Mouse (Mus musculus): Measurements from ENCODE around the gene Ezr. TPM values are rescaled to one million over a fixed set of nuclear protein-coding genes. Genes with fewer than 3 reads are reported as not detected.
A peak's percentile ranks its signal among the peaks of the same experiment; 100 is the strongest.

The Ezr gene
- polyA plus RNA-seq, 1 experiment from 2014 or later: 48.3 TPM

DNA sequence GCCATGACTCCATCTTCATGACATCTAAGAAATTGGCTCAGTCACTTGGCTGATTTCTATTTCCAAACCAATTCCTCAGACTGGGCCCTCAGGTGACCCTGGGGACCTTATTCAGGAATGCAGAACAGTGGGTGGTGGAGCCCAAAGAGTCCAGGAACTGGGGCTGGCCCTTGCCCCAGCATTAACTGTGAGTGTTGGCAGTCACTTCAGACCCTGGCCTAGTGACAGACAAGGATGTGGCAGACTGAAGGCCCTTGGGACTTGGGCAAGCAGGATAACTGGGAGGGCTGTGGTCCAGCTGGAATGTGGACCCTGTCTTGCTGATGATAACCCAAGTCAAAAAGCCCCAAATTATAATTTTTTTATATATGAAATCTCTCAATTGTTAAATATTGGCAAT is 6.5 kb upstream of the Ezr start:
- H3K27ac ChIP-seq (replicated peaks): no peak overlapping the region
- no peak overlapping the region for H3K4me3 ChIP-seq (replicated peaks)
- H3K36me3 ChIP-seq (replicated peaks): no peaks in the 10 kb centered on the region
- H3K9me3 ChIP-seq (replicated peaks): no peaks in the 10 kb centered on the region
- peaks cover 15% of the 10 kb centered on the region for H3K27me3 ChIP-seq
- ATAC-seq (ENCODE audit: insufficient read depth): no peak
- 0 out of 2 replicates have a peak, but pooled peaks cover 2% of the 10 kb centered on the region for H3K4me1 ChIP-seq (replicated peaks)
- no peak overlapping the region for H3K4me2 ChIP-seq
- H3K9ac ChIP-seq: no peak overlapping the region

DNA sequence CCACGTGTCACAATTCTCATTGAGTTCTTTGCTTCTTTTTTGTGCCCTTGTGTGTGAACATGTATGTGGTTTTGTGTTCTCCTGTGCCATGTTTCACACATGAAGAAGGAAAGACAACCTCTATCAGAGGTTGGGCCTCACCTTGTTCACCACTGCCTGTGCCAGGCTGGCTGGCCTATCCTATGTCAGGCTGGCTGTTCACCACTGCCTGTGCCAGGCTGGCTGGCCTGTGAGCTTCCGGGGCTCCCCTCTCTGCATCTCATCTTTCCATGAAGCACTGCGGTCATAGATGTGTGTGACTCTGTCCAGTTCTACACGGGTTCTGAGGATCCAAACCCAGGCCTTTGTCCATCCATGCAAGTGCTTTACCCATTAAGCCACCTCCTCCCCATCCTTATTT is 4.7 kb upstream of the Ezr start:
- Histone ChIP-seq H3K9me3 (replicated peaks) (no peaks in the 10 kb centered on the region), H3K27ac (replicated peaks) (no peak overlapping the region), H3K36me3 (replicated peaks) (no peaks in the 10 kb centered on the region), H3K4me2 (no peak overlapping the region), H3K27me3 (peaks cover 6% of the 10 kb centered on the region), H3K9ac (no peak overlapping the region), H3K4me3 (replicated peaks) (no peak overlapping the region), H3K4me1 (replicated peaks) (peaks cover 16% of the 10 kb centered on the region)
- 73% methylated on average over 4 of the region's 4 CpGs for WGBS (ENCODE audit: insufficient replicate concordance)
- no peak for ATAC-seq (ENCODE audit: insufficient read depth)

DNA sequence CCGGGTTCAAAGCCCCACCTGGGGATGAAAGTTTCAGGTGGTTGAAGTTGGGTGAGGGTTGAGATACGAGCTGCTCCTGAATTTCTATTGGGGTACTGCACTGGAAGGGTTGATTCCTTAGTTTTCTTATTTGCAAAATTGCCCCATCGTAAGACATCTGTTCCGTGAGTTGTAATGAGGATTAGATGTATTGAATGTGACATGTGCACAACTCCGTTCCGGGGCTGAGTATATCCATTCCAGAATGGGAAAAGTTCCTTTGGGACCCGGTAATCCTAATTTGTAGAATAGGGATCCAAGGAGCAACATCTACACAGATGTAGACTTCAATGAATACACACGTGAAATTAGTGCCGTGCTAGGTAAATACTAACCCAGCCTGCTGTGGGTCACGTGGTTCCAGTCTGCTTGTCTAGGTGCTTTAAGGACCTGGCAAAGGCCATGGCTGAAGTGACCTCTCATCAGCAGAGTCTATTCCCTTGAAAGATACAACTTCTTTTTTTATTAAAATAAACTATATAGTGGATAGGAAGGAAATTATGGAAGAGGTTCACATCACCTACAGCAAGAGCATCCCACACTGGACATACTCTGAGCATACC is 1.3 kb upstream of the Ezr start:
- Histone ChIP-seq H3K4me2 (peak overlapping the region; percentile 87), H3K4me3 (replicated peaks) (peak overlapping the region; percentile 95), H3K9me3 (replicated peaks) (no peaks in the 10 kb centered on the region), H3K27me3 (no peaks in the 10 kb centered on the region), H3K9ac (peak overlapping the region; percentile 72; the same call in 1 of the 2 replicates), H3K36me3 (replicated peaks) (no peaks in the 10 kb centered on the region), H3K4me1 (replicated peaks) (peaks cover 48% of the 10 kb centered on the region), H3K27ac (replicated peaks) (0 out of 2 replicates have a peak overlapping the region, but pooled peaks have one; percentile 91)
- ATAC-seq (ENCODE audit: insufficient read depth): no peak
- 47% methylated on average over 10 of the region's 10 CpGs for WGBS (ENCODE audit: insufficient replicate concordance)

DNA sequence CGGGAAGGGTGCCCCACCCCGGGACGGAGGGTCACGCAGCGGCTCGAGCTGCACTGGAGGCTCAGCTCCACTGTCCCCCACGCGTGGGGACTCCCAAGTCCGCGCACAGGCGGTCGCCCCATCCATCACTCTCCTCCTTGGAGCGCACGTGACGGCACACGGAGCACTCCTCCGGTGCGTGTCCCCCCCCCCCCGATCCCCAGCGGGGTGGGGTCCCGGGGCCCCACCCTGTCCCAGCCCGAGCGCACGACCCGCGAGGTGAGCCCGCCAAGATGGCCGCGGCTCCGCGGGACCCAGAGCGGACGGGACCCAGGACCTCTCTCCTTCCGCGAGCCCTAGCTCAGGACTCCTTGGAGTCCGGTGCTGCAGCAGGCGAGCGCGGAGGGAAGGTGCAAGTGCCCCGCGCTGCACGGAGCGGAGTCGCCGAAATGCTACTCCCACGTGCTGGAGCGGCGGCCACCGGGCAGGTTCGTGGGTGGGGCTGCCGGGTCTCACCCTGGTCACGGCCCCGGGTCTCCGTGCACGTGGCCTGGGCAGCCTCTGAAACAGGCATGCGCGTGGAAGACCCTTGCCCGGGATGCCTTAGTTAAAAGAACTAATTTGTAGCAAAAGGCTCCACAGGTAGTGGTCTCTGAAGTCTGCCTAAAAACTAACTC is 550 bp upstream of the Ezr start:
- no peaks in the 10 kb centered on the region for H3K36me3 ChIP-seq (replicated peaks)
- peak overlapping the region; percentile 72 for H3K9ac ChIP-seq
- under 1% methylated on average over 58 of the region's 58 CpGs for WGBS (ENCODE audit: insufficient replicate concordance)
- H3K4me1 ChIP-seq (replicated peaks): peaks cover 55% of the 10 kb centered on the region
- peak; percentile 60 for ATAC-seq (ENCODE audit: insufficient read depth)
- H3K4me2 ChIP-seq: peak overlapping the region; percentile 87
- H3K27me3 ChIP-seq: no peaks in the 10 kb centered on the region
- H3K4me3 ChIP-seq (replicated peaks): peak overlapping the region; percentile 95
- peak overlapping the region; percentile 91 for H3K27ac ChIP-seq (replicated peaks)
- H3K9me3 ChIP-seq (replicated peaks): no peaks in the 10 kb centered on the region

DNA sequence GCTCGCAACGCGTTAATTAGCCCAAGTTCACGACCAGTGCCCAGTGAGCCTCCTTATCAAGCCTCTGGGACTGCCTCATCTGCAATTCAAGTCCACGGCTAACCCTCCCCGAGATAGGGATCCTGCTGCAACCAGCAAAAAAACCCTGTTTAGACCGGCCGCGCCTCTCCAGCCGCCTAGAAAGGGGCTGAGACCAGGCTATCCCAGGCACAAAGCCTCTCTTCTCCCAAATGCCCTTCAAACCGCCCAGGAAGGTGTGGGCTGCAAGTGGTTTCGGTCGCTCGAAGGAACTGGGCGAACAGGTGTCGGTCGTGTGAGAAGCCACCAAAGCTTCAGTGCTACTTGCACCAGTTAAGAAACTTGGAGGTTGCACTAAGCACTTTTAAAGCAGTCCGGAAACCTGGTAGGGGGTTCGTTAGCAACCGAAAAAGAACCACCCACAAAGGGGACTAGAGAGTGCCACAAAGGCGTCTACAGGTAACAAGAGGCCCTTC is 504 bp downstream of the Ezr start:
- peak overlapping the region; percentile 72 for H3K9ac ChIP-seq
- peaks cover 64% of the 10 kb centered on the region for H3K4me1 ChIP-seq (replicated peaks)
- ATAC-seq (ENCODE audit: insufficient read depth): peak; percentile 54
- H3K4me3 ChIP-seq (replicated peaks): peak overlapping the region; percentile 95
- peak overlapping the region; percentile 87 for H3K4me2 ChIP-seq
- H3K9me3 ChIP-seq (replicated peaks): no peaks in the 10 kb centered on the region
- 0 out of 2 replicates have a peak, but pooled peaks cover 3% of the 10 kb centered on the region for H3K36me3 ChIP-seq (replicated peaks)
- no peaks in the 10 kb centered on the region for H3K27me3 ChIP-seq
- peak overlapping the region; percentile 91 for H3K27ac ChIP-seq (replicated peaks)
- WGBS (ENCODE audit: insufficient replicate concordance): under 1% methylated on average over 21 of the region's 21 CpGs

DNA sequence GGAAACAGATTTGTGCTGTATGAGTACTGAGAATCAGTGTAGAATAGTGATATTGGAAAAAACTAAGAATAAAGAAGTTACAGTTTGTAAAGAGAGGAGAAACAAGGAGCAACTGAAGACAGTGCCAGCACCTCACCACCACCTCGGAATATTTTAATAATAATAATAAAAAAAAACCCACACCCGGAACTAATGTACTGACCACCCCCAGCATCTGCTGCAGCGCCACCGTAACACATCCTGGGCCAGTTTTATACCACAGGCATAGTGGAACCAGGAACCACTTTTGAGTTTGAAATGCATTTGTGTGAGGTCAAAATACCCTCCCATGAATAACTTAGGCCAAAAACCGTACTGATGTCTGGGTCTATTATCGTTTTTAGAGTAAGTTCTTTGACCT is 1.3 kb downstream of the Ezr start:
- H3K9ac ChIP-seq: no peak overlapping the region
- H3K4me3 ChIP-seq (replicated peaks): peak overlapping the region; percentile 95
- H3K27me3 ChIP-seq: no peaks in the 10 kb centered on the region
- no peak for ATAC-seq (ENCODE audit: insufficient read depth)
- no peaks in the 10 kb centered on the region for H3K9me3 ChIP-seq (replicated peaks)
- H3K36me3 ChIP-seq (replicated peaks): 0 out of 2 replicates have a peak, but pooled peaks cover 5% of the 10 kb centered on the region
- 42% methylated on average over 6 of the region's 6 CpGs for WGBS (ENCODE audit: insufficient replicate concordance)
- peak overlapping the region; percentile 87 for H3K4me2 ChIP-seq
- peaks cover 72% of the 10 kb centered on the region for H3K4me1 ChIP-seq (replicated peaks)
- no peak overlapping the region for H3K27ac ChIP-seq (replicated peaks)

DNA sequence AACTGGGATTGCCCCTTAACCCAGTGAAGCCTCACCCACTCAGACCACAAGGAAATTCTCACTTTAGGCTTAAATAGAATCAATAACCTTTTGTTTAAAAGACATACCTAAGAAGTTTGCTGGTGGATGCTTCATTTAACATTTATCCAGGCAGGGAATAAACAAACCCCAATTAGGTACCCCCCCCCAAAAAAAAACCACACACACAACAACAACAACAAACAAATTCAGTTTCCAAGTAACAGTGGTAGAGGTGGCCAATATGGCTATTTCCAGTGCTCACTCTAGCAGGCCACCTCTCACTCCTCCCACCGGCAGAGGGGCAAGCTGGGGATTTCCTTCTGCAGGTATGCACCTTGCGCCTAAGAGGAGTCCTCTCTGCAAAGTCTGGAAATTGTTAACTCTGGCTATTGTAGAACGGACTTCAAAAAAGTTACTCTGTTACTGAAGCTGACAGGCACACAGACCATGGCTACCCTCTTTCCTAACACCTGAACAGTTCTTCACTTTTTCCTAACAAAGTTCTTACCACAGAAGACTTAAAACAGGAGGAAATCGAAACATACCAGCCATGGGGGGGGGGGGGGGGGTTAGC is 2.0 kb downstream of the Ezr start:
- no peak for ATAC-seq (ENCODE audit: insufficient read depth)
- peaks cover 76% of the 10 kb centered on the region for H3K4me1 ChIP-seq (replicated peaks)
- 63% methylated on average over 4 of the region's 4 CpGs for WGBS (ENCODE audit: insufficient replicate concordance)
- H3K9ac ChIP-seq: peak overlapping the region; percentile 19; the same call in 1 of the 2 replicates
- no peaks in the 10 kb centered on the region for H3K9me3 ChIP-seq (replicated peaks)
- H3K27ac ChIP-seq (replicated peaks): 0 out of 2 replicates have a peak overlapping the region, but pooled peaks have one; percentile 1
- 0 out of 2 replicates have a peak, but pooled peaks cover 6% of the 10 kb centered on the region for H3K36me3 ChIP-seq (replicated peaks)
- H3K4me2 ChIP-seq: peak overlapping the region; percentile 87
- H3K4me3 ChIP-seq (replicated peaks): peak overlapping the region; percentile 95
- H3K27me3 ChIP-seq: no peaks in the 10 kb centered on the region

DNA sequence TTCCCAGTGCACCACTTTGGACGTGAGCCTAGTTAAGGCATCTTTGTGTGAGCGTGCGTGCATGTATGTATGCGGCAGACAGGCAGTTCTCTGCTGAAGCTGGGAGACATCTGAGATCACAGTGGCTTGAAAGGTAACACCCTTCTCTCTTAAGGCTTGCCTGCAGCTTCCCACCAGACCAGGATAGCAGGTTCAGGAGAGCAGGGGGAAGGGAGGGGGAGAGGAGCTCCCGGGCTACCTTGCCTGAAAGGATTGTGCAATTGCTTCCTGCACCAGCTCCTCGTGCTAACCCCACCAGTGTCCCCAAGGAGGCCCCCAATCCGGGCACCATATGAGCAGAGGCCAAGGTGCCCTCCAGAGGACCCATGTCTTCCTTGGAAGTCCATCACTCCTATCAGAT is 3.0 kb downstream of the Ezr start:
- Histone ChIP-seq H3K4me2 (peak overlapping the region; percentile 87), H3K9me3 (replicated peaks) (no peaks in the 10 kb centered on the region), H3K27ac (replicated peaks) (peak overlapping the region; percentile 15; the same call in 1 of the 2 replicates), H3K4me3 (replicated peaks) (peak overlapping the region; percentile 95), H3K27me3 (no peaks in the 10 kb centered on the region), H3K36me3 (replicated peaks) (peaks cover 13% of the 10 kb centered on the region), H3K9ac (peak overlapping the region; percentile 23), H3K4me1 (replicated peaks) (peaks cover 84% of the 10 kb centered on the region)
- WGBS (ENCODE audit: insufficient replicate concordance): 23% methylated on average over 7 of the region's 7 CpGs
- ATAC-seq (ENCODE audit: insufficient read depth): no peak

DNA sequence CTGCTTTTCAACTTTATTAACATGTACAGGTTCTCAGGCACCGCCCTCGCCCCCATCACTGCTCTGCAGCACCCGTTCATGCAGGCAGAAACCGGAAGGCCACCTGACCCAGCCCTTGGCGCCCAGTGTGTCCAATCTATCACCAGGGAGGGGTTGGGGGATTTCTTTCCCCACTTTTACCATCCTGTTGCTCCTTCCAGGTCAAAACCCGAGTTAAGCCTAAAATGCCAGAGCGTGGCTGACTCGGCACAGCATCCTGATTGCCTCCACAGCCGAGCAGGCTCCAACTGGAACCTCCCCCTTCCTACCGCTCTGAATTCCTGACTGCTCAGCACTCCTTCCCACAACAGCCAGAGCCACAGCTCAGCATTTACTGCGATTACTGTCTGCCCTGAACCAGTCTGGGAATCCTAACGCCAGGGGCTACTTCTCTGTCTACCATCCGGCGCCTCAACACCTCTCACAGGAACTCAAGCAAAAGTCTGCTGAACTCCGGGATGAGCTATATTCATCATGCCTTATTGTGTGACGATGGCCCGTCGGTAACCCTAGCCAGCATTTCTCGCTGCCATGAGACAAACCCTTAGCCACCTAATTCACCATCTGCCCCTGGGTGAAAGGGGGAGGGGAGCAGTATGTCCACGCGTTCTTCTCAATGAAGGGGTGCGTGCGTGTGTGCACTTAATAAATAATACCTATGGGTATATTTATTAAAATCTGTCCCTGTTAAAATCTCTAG is 3.6 kb downstream of the Ezr start:
- Histone ChIP-seq H3K27ac (replicated peaks) (peak overlapping the region; percentile 55), H3K4me2 (peak overlapping the region; percentile 87), H3K27me3 (no peaks in the 10 kb centered on the region), H3K4me3 (replicated peaks) (peak overlapping the region; percentile 95), H3K9me3 (replicated peaks) (no peaks in the 10 kb centered on the region), H3K9ac (peak overlapping the region; percentile 23), H3K36me3 (replicated peaks) (peaks cover 17% of the 10 kb centered on the region), H3K4me1 (replicated peaks) (peaks cover 86% of the 10 kb centered on the region)
- 15% methylated on average over 23 of the region's 23 CpGs for WGBS (ENCODE audit: insufficient replicate concordance)
- no peak for ATAC-seq (ENCODE audit: insufficient read depth)

DNA sequence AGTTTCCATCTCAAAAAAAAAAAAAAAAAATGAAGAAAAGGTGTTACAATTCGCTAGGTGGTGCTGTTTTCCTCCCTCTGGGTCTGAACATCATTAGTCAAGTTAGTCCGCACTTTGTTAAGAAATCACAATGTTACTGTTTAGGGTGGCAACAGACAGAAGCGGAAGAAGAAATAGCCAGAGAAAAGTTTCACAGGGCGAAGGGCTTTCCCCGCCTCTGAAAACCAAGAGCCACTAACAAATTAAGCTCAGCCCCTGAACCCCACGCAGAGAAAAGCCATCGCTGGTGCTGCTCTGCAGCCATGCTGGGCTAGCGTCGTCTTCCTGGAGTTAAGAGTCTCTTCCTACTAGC is 4.3 kb downstream of the Ezr start:
- Histone ChIP-seq H3K4me3 (replicated peaks) (peak overlapping the region; percentile 95), H3K9me3 (replicated peaks) (no peaks in the 10 kb centered on the region), H3K36me3 (replicated peaks) (peaks cover 17% of the 10 kb centered on the region), H3K27ac (replicated peaks) (peak overlapping the region; percentile 55; the same call in 1 of the 2 replicates), H3K4me1 (replicated peaks) (peaks cover 86% of the 10 kb centered on the region), H3K9ac (peak overlapping the region; percentile 23; the same call in 1 of the 2 replicates), H3K4me2 (peak overlapping the region; percentile 87), H3K27me3 (no peaks in the 10 kb centered on the region)
- whole genome bisulfite sequencing (ENCODE audit: insufficient replicate concordance): 2% methylated on average over 9 of the region's 9 CpGs
- ATAC-seq (ENCODE audit: insufficient read depth): no peak
